Mouse (Mus musculus): Measurements from ENCODE around the gene Nat8f4. TPM values are rescaled to one million over a fixed set of nuclear protein-coding genes. Genes with fewer than 3 reads are reported as not detected.

Gene Nat8f4
- polyA plus RNA-seq, 1 experiment from 2014 or later = 6.3 TPM

GRCm38 (mm10) chr6:85853481-85853880 is 51.2 kb downstream of the Nat8f4 start:
- H3K4me2 ChIP-seq (ENCODE audit: low read length) = no peak overlapping the region

GRCm38 (mm10) chr6:85851062-85851773 is 53.5 kb downstream of the Nat8f4 start:
- Histone ChIP-seq H3K27me3 (replicated peaks; ENCODE audit: control insufficient read depth, insufficient read depth, low read length) (no peaks in the 10 kb centered on the region), H3K36me3 (ENCODE audit: control insufficient read depth, insufficient read depth) (no peaks in the 10 kb centered on the region), H3K4me1 (replicated peaks; ENCODE audit: control insufficient read depth, insufficient read depth, low read length) (peaks cover 6% of the 10 kb centered on the region; the same call in 1 of the 2 replicates), H3K4me3 (replicated peaks; ENCODE audit: low read length) (no peak overlapping the region), H3K9me3 (ENCODE audit: control insufficient read depth, low read length) (no peaks in the 10 kb centered on the region), H3K27ac (ENCODE audit: low read length) (no peak overlapping the region), H3K4me2 (ENCODE audit: low read length) (no peak overlapping the region), H3K9ac (replicated peaks; ENCODE audit: low read depth, low read length) (no peak overlapping the region)
- no peak for ATAC-seq
- WGBS = 87% methylated on average over 7 of the region's 7 CpGs

More at GRCm38 (mm10) chr6:85853481-85853880, 51.2 kb downstream of the Nat8f4 start:
- no peak overlapping the region for H3K27ac ChIP-seq (ENCODE audit: low read length)
- H3K27me3 ChIP-seq (replicated peaks; ENCODE audit: control insufficient read depth, insufficient read depth, low read length) = no peaks in the 10 kb centered on the region
- H3K4me3 ChIP-seq (replicated peaks; ENCODE audit: low read length) = no peak overlapping the region
- WGBS = 71% methylated on average over 3 of the region's 3 CpGs
- H3K4me1 ChIP-seq (replicated peaks; ENCODE audit: control insufficient read depth, insufficient read depth, low read length) = no peaks in the 10 kb centered on the region
- no peak for ATAC-seq
- H3K36me3 ChIP-seq (ENCODE audit: control insufficient read depth, insufficient read depth) = no peaks in the 10 kb centered on the region
- no peak overlapping the region for H3K9ac ChIP-seq (replicated peaks; ENCODE audit: low read depth, low read length)
- no peaks in the 10 kb centered on the region for H3K9me3 ChIP-seq (ENCODE audit: control insufficient read depth, low read length)

- Histone ChIP-seq H3K36me3 (ENCODE audit: control insufficient read depth, insufficient read depth) (no peaks in the 10 kb centered on the region), H3K9ac (replicated peaks; ENCODE audit: low read depth, low read length) (no peak overlapping the region), H3K27me3 (replicated peaks; ENCODE audit: control insufficient read depth, insufficient read depth, low read length) (no peaks in the 10 kb centered on the region), H3K4me2 (ENCODE audit: low read length) (no peak overlapping the region), H3K27ac (ENCODE audit: low read length) (no peak overlapping the region), H3K4me3 (replicated peaks; ENCODE audit: low read length) (no peak overlapping the region), H3K4me1 (replicated peaks; ENCODE audit: control insufficient read depth, insufficient read depth, low read length) (peaks cover 6% of the 10 kb centered on the region; the same call in 1 of the 2 replicates), H3K9me3 (ENCODE audit: control insufficient read depth, low read length) (no peaks in the 10 kb centered on the region)
- 13% methylated on average over 2 of the region's 2 CpGs for WGBS
- no peak for ATAC-seq
These were observed 55.4 kb downstream of the Nat8f4 start for GRCm38 (mm10) chr6:85849240-85849639.

Other genes with a start within 250 kb of the Nat8f4 start
- 0.11 TPM in 1 of 2 replicates, not detected in the other for gene Nat8f7, start 191.7 kb downstream of the Nat8f4 start, polyA plus RNA-seq (2015; fragmentation: Nextera tagmentation; extraction: Ambion mirVana)
- gene Nat8f3, start 139.1 kb downstream of the Nat8f4 start, polyA plus RNA-seq (2015; fragmentation: Nextera tagmentation; extraction: Ambion mirVana) = 0.25 and 0.48 TPM in 2 replicates
- not detected in 2 replicates for gene Nat8f6, start 83.9 kb downstream of the Nat8f4 start, polyA plus RNA-seq (2015; fragmentation: Nextera tagmentation; extraction: Ambion mirVana)
- not detected in 2 replicates for gene Nat8f5, start 83.9 kb downstream of the Nat8f4 start, polyA plus RNA-seq (2015; fragmentation: Nextera tagmentation; extraction: Ambion mirVana)
- not detected in 2 replicates for gene Nat8, start 72.8 kb downstream of the Nat8f4 start, polyA plus RNA-seq (2015; fragmentation: Nextera tagmentation; extraction: Ambion mirVana)
- gene Nat8f2, start 35.7 kb downstream of the Nat8f4 start, polyA plus RNA-seq (2015; fragmentation: Nextera tagmentation; extraction: Ambion mirVana) = not detected in 2 replicates
- 50.4 and 57.0 TPM in 2 replicates for gene Tprkb, start 7.0 kb upstream of the Nat8f4 start, polyA plus RNA-seq (2015; fragmentation: Nextera tagmentation; extraction: Ambion mirVana)
- 12.3 and 12.4 TPM in 2 replicates for gene Nat8f1, start 10.8 kb upstream of the Nat8f4 start, polyA plus RNA-seq (2015; fragmentation: Nextera tagmentation; extraction: Ambion mirVana)
- 42.4 and 56.3 TPM in 2 replicates for gene Dusp11, start 56.8 kb upstream of the Nat8f4 start, polyA plus RNA-seq (2015; fragmentation: Nextera tagmentation; extraction: Ambion mirVana)
- not detected in 2 replicates for gene Figla, start 111.3 kb upstream of the Nat8f4 start, polyA plus RNA-seq (2015; fragmentation: Nextera tagmentation; extraction: Ambion mirVana)
- gene Add2, start 123.8 kb upstream of the Nat8f4 start, polyA plus RNA-seq (2015; fragmentation: Nextera tagmentation; extraction: Ambion mirVana) = 243 and 248 TPM in 2 replicates

Data from forebrain, embryonic 16.5 days (tissue).